Mouse (Mus musculus) embryonic fibroblast, embryonic 13.5 days (primary cell): Measurements from ENCODE around the gene Ncaph2.

Experiments
- CTCF ChIP-seq: IDR thresholded peaks from 2 replicates; pipeline ENCODE4 v1.5.1; 2011; ENCODE audit warnings: mild to moderate bottlenecking, control low read depth, low read length, moderate library complexity, borderline replicate concordance; ENCODE audit not compliant: insufficient read depth
- POLR2A ChIP-seq: IDR thresholded peaks from 2 replicates; pipeline ENCODE4 v1.6.1; 2011; ENCODE audit warnings: low read depth, mild to moderate bottlenecking, control low read depth, low read length, moderate library complexity

DNA sequence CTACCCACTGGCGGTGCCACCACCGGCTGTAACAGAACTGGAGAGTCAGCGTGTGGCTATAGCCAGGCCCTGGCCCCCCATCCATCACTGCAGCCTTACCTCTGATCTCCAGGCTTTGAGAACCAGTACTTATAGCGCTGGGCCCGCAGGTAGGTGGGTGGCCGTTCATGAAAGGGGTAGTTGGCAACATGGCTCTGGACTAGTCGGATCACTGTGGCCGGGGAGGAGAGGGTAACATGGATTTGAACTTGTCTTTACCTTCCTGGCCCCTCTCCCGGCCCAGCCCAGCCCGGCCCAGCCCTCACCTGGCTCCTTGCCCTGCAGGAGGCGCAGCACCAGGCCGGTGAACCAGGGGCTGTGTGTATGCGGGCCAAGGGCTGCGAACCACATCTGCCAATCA, 3.5 kb upstream of the Ncaph2 start:
- TF ChIP-seq POLR2A, result no peak
- TF ChIP-seq CTCF, result no peak
